Mouse (Mus musculus): Measurements from ENCODE around the gene Sox10. TPM values are rescaled to one million over a fixed set of nuclear protein-coding genes. Genes with fewer than 3 reads are reported as not detected.

Gene Sox10
- polyA plus RNA-seq, 1 experiment from 2014 or later: 11.4 TPM

DNA sequence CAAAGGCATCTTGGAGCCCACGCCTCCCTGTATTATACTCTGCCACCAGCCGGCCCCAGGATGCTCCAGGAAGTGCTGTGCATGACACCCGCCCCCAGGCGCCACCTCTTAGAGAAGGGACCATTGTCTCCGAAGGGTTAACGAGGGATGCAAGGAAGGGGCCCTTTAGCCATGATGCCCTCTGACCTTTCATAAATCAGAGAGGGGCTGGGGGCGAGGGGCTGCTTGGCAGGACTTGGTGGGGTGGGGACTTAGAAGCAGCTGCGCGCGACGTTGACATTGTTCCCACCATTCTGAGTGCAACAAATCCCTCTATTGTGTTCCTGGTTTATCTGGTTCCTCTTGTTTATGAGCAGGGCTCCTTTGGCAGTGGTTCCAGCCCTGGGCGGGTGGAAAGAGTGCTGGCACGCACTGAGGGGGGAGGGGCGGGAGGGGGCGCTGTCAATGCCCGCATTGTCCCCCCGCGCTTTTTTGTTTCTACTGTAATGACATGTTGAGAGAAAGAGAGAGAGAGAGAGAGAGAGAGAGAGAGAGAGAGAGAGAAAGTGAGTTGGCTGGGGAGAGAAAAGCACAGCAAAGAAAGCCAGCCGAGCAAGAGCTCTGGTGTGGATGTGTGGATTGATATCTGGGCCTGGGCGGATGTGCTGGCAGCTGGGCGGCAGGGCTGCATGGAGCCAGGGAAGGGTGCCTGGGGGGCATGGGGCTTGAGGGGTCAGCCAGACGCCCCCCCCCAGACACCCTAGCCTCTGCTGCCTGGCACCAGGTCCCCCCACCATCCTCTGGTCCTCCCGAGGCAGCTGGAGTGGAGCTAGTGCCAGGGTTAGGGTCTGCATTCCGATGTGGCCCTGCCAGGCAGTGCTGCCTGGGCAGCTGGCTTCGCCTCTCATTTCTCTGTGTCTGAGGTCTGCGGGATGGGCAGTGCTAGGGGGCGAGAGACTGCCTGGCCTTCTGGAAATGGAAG lies 28.1 kb upstream of the Sox10 start:
- Histone ChIP-seq H3K4me3 (peak overlapping the region; percentile 42), H3K4me1 (peaks cover 41% of the 10 kb centered on the region), H3K27ac (replicated peaks) (peak overlapping the region; percentile 87), H3K9me3 (no peaks in the 10 kb centered on the region), H3K36me3 (replicated peaks) (no peaks in the 10 kb centered on the region), H3K27me3 (replicated peaks; ENCODE audit: low read depth, poor library complexity, severe bottlenecking) (peaks cover 13% of the 10 kb centered on the region)
- DNase-seq (ENCODE audit: low spot score): peak; percentile 54
- WGBS: 19% methylated on average over 27 of the region's 27 CpGs

GRCm38 (mm10) chr15:79192450-79192849 lies 27.4 kb upstream of the Sox10 start:
- Histone ChIP-seq H3K36me3 (replicated peaks) (no peaks in the 10 kb centered on the region), H3K4me3 (peak overlapping the region; percentile 42; the same call in 1 of the 2 replicates), H3K27me3 (replicated peaks; ENCODE audit: low read depth, poor library complexity, severe bottlenecking) (peaks cover 13% of the 10 kb centered on the region), H3K9me3 (no peaks in the 10 kb centered on the region), H3K4me1 (peaks cover 41% of the 10 kb centered on the region), H3K27ac (replicated peaks) (peak overlapping the region; percentile 87)
- WGBS: 73% methylated on average over 6 of the region's 6 CpGs
- no peak for DNase-seq (ENCODE audit: low spot score)

DNA sequence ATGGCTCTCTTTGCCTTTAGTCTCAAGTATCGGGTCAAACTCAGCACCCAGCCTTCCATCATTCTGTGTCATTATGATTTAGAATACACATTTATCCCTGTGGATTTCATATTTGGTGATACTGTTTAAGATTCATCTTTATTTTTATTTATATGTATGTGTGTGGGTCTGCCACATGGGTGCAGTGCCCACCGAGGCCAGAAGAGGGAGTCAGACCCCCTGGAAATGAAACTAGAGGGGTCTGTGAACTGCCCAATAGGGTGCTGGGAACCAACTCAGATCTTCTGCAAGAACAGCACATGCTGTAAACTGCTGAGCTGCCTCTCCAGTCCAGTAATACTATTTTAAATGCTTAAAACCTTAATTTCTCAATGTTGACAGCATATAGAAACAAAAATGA lies 26.4 kb upstream of the Sox10 start:
- DNase-seq (ENCODE audit: low spot score): no peak
- Histone ChIP-seq H3K27me3 (replicated peaks; ENCODE audit: low read depth, poor library complexity, severe bottlenecking) (peaks cover 13% of the 10 kb centered on the region), H3K36me3 (replicated peaks) (no peaks in the 10 kb centered on the region), H3K27ac (replicated peaks) (no peak overlapping the region), H3K4me3 (no peak overlapping the region), H3K9me3 (no peaks in the 10 kb centered on the region), H3K4me1 (peaks cover 37% of the 10 kb centered on the region)
- WGBS: 93% methylated on average over 2 of the region's 2 CpGs

- Histone ChIP-seq H3K4me3 (no peak overlapping the region), H3K4me1 (peaks cover 7% of the 10 kb centered on the region), H3K27me3 (replicated peaks; ENCODE audit: low read depth, poor library complexity, severe bottlenecking) (no peaks in the 10 kb centered on the region), H3K27ac (replicated peaks) (no peak overlapping the region), H3K36me3 (replicated peaks) (no peaks in the 10 kb centered on the region), H3K9me3 (no peaks in the 10 kb centered on the region)
- 90% methylated on average over 8 of the region's 8 CpGs for WGBS
- DNase-seq (ENCODE audit: low spot score): no peak
These were observed 22.8 kb upstream of the Sox10 start for GRCm38 (mm10) chr15:79187819-79188218.

- no peak overlapping the region for H3K4me3 ChIP-seq
- 90% methylated on average over 10 of the region's 10 CpGs for WGBS
These were observed 20.2 kb upstream of the Sox10 start for GRCm38 (mm10) chr15:79185213-79185612.

DNA sequence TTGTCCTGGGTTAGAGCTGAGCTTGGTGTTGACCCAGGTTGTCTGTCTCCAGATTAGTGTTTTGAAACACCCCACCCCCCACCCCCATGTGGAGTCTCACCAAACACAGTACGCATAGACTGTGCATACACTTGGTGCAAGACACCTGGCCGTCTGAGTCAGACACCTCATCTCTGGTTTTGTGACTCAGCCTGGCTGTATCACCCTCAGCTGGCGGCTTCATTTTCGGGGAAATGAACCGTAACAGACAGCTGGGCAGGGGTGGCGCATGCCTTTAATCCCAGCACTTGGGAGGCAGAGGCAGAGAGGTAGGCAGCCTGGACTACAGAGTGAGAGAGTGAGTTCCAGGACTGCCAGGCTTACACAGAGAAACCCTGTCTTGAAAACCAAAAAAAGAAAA lies 11.9 kb upstream of the Sox10 start:
- H3K27me3 ChIP-seq (replicated peaks; ENCODE audit: low read depth, poor library complexity, severe bottlenecking): no peaks in the 10 kb centered on the region
- H3K9me3 ChIP-seq: no peaks in the 10 kb centered on the region
- H3K4me1 ChIP-seq: peaks cover 30% of the 10 kb centered on the region
- DNase-seq (ENCODE audit: low spot score): no peak
- no peak overlapping the region; the same call in 1 of the 2 replicates for H3K27ac ChIP-seq (replicated peaks)
- H3K36me3 ChIP-seq (replicated peaks): no peaks in the 10 kb centered on the region
- 57% methylated on average over 6 of the region's 6 CpGs for WGBS
- no peak overlapping the region for H3K4me3 ChIP-seq

More at GRCm38 (mm10) chr15:79185213-79185612, 20.2 kb upstream of the Sox10 start:
- Histone ChIP-seq H3K36me3 (replicated peaks) (no peaks in the 10 kb centered on the region), H3K9me3 (no peaks in the 10 kb centered on the region), H3K27me3 (replicated peaks; ENCODE audit: low read depth, poor library complexity, severe bottlenecking) (no peaks in the 10 kb centered on the region), H3K27ac (replicated peaks) (no peak overlapping the region), H3K4me1 (no peaks in the 10 kb centered on the region)
- no peak for DNase-seq (ENCODE audit: low spot score)

DNA sequence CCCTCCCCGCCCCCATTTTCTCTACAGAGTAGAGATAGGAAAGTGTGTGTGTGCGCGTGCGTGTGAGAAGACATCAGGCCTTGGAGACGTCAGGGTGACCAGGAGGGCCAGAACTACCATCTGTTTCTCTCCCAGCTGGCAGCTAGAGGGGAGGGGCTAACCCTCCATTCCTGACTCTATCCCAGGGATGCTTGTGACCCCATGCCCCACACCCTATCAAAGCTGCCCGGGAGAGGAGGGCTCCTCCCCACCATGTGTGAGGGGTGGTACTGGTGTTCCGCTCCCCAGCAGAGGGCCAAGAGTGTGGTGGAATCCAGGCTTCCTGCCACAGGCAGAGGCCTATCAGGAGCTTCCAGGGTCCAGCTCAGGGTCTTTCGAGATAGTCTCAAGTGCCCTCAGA lies 1.7 kb upstream of the Sox10 start:
- DNase-seq (ENCODE audit: low spot score): peak; percentile 50
- Histone ChIP-seq H3K27me3 (replicated peaks; ENCODE audit: low read depth, poor library complexity, severe bottlenecking) (peaks cover 81% of the 10 kb centered on the region), H3K4me3 (peak overlapping the region; percentile 19; the same call in 1 of the 2 replicates), H3K9me3 (no peaks in the 10 kb centered on the region), H3K36me3 (replicated peaks) (no peaks in the 10 kb centered on the region), H3K4me1 (peaks cover 78% of the 10 kb centered on the region), H3K27ac (replicated peaks) (peak overlapping the region; percentile 51; the same call in 1 of the 2 replicates)
- 43% methylated on average over 8 of the region's 8 CpGs for WGBS

- WGBS: 4% methylated on average over 15 of the region's 15 CpGs
- Histone ChIP-seq H3K27me3 (replicated peaks; ENCODE audit: low read depth, poor library complexity, severe bottlenecking) (peaks cover 95% of the 10 kb centered on the region), H3K9me3 (no peaks in the 10 kb centered on the region), H3K27ac (replicated peaks) (0 out of 2 replicates have a peak overlapping the region, but pooled peaks have one; percentile 35), H3K4me1 (peaks cover 77% of the 10 kb centered on the region), H3K36me3 (replicated peaks) (no peaks in the 10 kb centered on the region), H3K4me3 (peak overlapping the region; percentile 49)
- peak; percentile 62 for DNase-seq (ENCODE audit: low spot score)
These were observed 789 bp downstream of the Sox10 start for GRCm38 (mm10) chr15:79164251-79164650.

DNA sequence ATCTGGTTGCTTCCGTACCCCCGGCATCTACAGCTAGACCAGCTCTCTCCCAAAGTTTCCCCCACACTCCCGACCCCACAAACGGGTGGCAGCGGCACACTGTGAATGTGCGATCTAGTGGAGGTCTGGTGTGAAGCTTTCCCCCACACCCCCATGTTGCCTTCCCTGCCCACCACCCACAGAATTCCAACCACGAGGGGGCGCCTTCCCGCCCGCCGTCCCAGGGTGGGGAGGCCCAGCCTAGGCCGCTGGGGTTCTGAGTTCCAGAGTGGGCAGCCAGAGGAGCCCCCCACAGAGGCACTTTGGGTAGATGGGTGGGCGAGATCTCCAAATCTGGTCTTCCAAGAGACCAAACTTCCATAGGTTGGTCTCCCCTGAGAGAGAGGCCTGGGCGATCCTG lies 2.2 kb downstream of the Sox10 start:
- no peak for DNase-seq (ENCODE audit: low spot score)
- H3K36me3 ChIP-seq (replicated peaks): no peaks in the 10 kb centered on the region
- no peaks in the 10 kb centered on the region for H3K9me3 ChIP-seq
- H3K27ac ChIP-seq (replicated peaks): 0 out of 2 replicates have a peak overlapping the region, but pooled peaks have one; percentile 40
- H3K27me3 ChIP-seq (replicated peaks; ENCODE audit: low read depth, poor library complexity, severe bottlenecking): peaks cover 87% of the 10 kb centered on the region
- H3K4me3 ChIP-seq: peak overlapping the region; percentile 49
- WGBS: 33% methylated on average over 14 of the region's 14 CpGs
- H3K4me1 ChIP-seq: peaks cover 66% of the 10 kb centered on the region

DNA sequence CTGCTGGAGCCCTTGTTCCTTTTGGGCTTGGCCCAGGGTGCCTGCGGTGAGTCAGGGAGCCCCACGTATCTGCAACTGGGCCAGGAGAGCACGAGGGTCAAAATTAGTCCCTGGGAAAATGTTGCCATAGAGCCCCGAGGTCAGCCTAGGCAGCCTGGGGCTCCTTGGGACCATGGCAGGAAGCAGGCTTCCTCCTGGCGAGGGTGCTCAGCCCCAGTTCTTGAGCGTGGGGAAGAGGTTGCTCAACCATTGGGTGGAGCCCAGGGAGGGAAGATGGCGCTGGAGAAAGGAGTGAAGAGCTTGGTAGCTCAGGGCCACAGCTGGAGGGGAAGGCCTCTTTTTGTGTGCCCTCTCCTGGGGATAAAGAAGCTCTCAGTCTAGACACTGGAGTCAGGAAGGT lies 2.7 kb downstream of the Sox10 start:
- no peak for DNase-seq (ENCODE audit: low spot score)
- no peak overlapping the region; the same call in 1 of the 2 replicates for H3K27ac ChIP-seq (replicated peaks)
- WGBS: 54% methylated on average over 7 of the region's 7 CpGs
- H3K36me3 ChIP-seq (replicated peaks): no peaks in the 10 kb centered on the region
- H3K27me3 ChIP-seq (replicated peaks; ENCODE audit: low read depth, poor library complexity, severe bottlenecking): peaks cover 84% of the 10 kb centered on the region
- no peaks in the 10 kb centered on the region for H3K9me3 ChIP-seq
- peak overlapping the region; percentile 49 for H3K4me3 ChIP-seq
- peaks cover 61% of the 10 kb centered on the region for H3K4me1 ChIP-seq

GRCm38 (mm10) chr15:79155572-79155971 lies 9.5 kb downstream of the Sox10 start:
- H3K27me3 ChIP-seq (replicated peaks; ENCODE audit: low read depth, poor library complexity, severe bottlenecking): peaks cover 17% of the 10 kb centered on the region
- no peak for DNase-seq (ENCODE audit: low spot score)
- H3K27ac ChIP-seq (replicated peaks): peak overlapping the region; percentile 72
- H3K4me1 ChIP-seq: peaks cover 57% of the 10 kb centered on the region
- peak overlapping the region; percentile 3; the same call in 1 of the 2 replicates for H3K4me3 ChIP-seq
- WGBS: 29% methylated on average over 3 of the region's 3 CpGs
- H3K9me3 ChIP-seq: no peaks in the 10 kb centered on the region
- peaks cover 28% of the 10 kb centered on the region for H3K36me3 ChIP-seq (replicated peaks)

DNA sequence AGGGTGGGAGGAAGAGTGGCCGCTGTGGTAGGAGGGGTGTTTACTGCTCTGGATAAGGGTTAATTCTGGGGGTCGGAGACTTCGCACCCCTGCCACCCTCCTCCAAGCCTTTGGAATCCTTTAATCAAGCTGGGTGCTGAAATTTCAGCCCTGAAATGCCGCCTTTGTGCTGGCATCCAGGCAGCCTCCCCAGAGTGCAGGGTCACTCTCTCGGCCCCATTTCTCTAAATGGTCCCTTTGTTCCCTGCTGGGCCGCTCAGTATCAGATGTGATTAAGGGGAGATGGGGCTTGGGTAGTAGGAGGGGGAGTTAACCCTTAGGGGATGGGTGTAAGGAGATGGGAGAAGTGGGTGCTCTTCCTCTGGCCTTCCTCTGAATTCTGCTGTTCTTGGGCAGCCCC lies 12.3 kb downstream of the Sox10 start:
- DNase-seq (ENCODE audit: low spot score): no peak
- Histone ChIP-seq H3K27ac (replicated peaks) (peak overlapping the region; percentile 78), H3K4me1 (peaks cover 54% of the 10 kb centered on the region), H3K4me3 (no peak overlapping the region), H3K36me3 (replicated peaks) (peaks cover 53% of the 10 kb centered on the region), H3K9me3 (no peaks in the 10 kb centered on the region), H3K27me3 (replicated peaks; ENCODE audit: low read depth, poor library complexity, severe bottlenecking) (no peaks in the 10 kb centered on the region)
- 32% methylated on average over 6 of the region's 6 CpGs for WGBS

- Histone ChIP-seq H3K9me3 (no peaks in the 10 kb centered on the region), H3K4me1 (peaks cover 54% of the 10 kb centered on the region), H3K27ac (replicated peaks) (peak overlapping the region; percentile 78), H3K4me3 (peak overlapping the region; percentile 1; the same call in 1 of the 2 replicates), H3K27me3 (replicated peaks; ENCODE audit: low read depth, poor library complexity, severe bottlenecking) (no peaks in the 10 kb centered on the region), H3K36me3 (replicated peaks) (peaks cover 62% of the 10 kb centered on the region)
- peak; percentile 69 for DNase-seq (ENCODE audit: low spot score)
- 35% methylated on average over 8 of the region's 8 CpGs for WGBS
These were observed 13.2 kb downstream of the Sox10 start for GRCm38 (mm10) chr15:79151881-79152280.

All from embryonic facial prominence, embryonic 10.5 days (tissue).